Mouse (Mus musculus): ENCODE data around the gene Pde10a. TPM values are rescaled to one million over a fixed set of nuclear protein-coding genes. Genes with fewer than 3 reads are reported as not detected.

Pde10a gene
- polyA plus RNA-seq, 1 experiment from 2014 or later: 1.4 TPM

GRCm38 (mm10) chr17:8499564-8500117 is 25.5 kb upstream of the Pde10a start:
- no peaks in the 10 kb centered on the region for H3K4me1 ChIP-seq (replicated peaks)
- H3K9me3 ChIP-seq (replicated peaks): no peaks in the 10 kb centered on the region
- no peak for ATAC-seq (replicated peaks; ENCODE audit: insufficient number of reproducible peaks, insufficient read depth, low FRiP score, low read depth)
- H3K4me3 ChIP-seq: no peak overlapping the region
- H3K4me2 ChIP-seq: no peak overlapping the region
- H3K27me3 ChIP-seq: peaks cover 10% of the 10 kb centered on the region; the same call in 1 of the 2 replicates
- no peak overlapping the region for H3K9ac ChIP-seq
- H3K36me3 ChIP-seq: no peaks in the 10 kb centered on the region
- 60% methylated on average over 4 of the region's 4 CpGs for WGBS
- H3K27ac ChIP-seq: no peak overlapping the region

- no peak overlapping the region for H3K9ac ChIP-seq
- H3K4me3 ChIP-seq: no peak overlapping the region
- 80% methylated on average over 3 of the region's 3 CpGs for WGBS
- no peak overlapping the region for H3K27ac ChIP-seq
- no peaks in the 10 kb centered on the region for H3K9me3 ChIP-seq (replicated peaks)
- no peaks in the 10 kb centered on the region for H3K36me3 ChIP-seq
- ATAC-seq (replicated peaks; ENCODE audit: insufficient number of reproducible peaks, insufficient read depth, low FRiP score, low read depth): no peak
- H3K4me1 ChIP-seq (replicated peaks): peaks cover 29% of the 10 kb centered on the region
- H3K27me3 ChIP-seq: peaks cover 3% of the 10 kb centered on the region; the same call in 1 of the 2 replicates
- H3K4me2 ChIP-seq: no peak overlapping the region
Observed at GRCm38 (mm10) chr17:8504381-8504780, 20.8 kb upstream of the Pde10a start.

DNA sequence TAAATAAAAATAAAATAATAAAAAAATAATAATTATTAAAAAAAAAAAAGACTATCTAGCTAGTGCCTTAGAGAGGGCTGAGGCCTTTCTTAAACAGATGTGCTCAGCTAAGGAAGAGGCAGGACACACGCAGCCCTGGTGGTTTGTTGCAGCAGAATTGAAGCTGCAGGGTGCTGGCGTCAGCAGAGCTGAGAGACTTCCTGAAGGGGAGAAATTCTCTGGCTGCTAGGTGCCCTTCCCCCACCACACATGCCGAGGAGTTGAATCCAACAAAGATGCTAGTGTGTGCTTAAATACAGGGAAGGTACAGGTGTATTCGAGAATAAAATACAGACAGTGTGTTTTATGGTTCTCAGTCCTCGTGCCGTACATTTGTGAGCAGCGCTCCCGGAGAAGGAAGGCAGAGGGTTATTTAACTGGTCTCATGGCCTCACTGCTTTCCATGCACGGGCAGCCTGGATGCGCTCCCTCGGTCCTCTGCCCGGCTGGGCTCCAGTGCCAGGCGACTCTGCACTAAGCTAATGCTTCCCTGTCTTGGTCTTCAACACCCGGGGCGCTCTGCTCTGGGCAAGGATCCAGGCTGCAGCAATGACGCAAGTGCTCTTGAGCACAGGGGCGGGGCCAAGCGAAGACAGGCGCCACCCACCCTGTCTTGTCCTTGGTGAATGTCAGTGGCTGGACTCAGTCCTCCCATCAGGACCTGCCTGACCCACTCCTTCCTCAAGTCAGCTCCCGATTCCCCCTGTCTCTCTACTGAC is 19.3 kb upstream of the Pde10a start:
- Histone ChIP-seq H3K4me3 (peak overlapping the region; percentile 43), H3K9me3 (replicated peaks) (no peaks in the 10 kb centered on the region), H3K9ac (peak overlapping the region; percentile 18), H3K4me2 (peak overlapping the region; percentile 74), H3K36me3 (no peaks in the 10 kb centered on the region), H3K27ac (peak overlapping the region; percentile 67), H3K4me1 (replicated peaks) (peaks cover 29% of the 10 kb centered on the region), H3K27me3 (peaks cover 3% of the 10 kb centered on the region; the same call in 1 of the 2 replicates)
- WGBS: 3% methylated on average over 20 of the region's 20 CpGs
- ATAC-seq (replicated peaks; ENCODE audit: insufficient number of reproducible peaks, insufficient read depth, low FRiP score, low read depth): peak; percentile 83

DNA sequence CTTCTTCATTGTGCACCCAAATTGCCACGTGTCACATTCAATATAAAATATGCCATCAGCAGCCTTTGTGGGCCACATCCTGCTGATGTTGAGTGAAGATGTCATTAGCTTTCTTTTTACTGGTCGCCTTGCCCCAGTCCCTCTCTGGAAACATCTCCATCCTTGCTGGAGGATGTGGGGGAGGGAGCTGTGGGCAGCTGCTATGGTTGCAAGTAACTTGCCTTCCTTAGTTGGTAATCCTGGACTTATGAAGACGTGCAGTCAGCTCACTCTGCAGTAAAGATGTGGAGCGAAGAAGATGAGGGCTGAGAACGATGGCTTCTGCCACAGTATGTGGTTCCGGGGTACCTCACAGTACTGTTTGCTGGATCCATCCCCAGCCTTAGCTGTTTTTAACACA is 18.4 kb upstream of the Pde10a start:
- Histone ChIP-seq H3K9me3 (replicated peaks) (no peaks in the 10 kb centered on the region), H3K4me3 (no peak overlapping the region), H3K27ac (no peak overlapping the region), H3K36me3 (no peaks in the 10 kb centered on the region), H3K27me3 (peaks cover 3% of the 10 kb centered on the region; the same call in 1 of the 2 replicates), H3K4me2 (no peak overlapping the region), H3K4me1 (replicated peaks) (peaks cover 29% of the 10 kb centered on the region), H3K9ac (no peak overlapping the region)
- no peak for ATAC-seq (replicated peaks; ENCODE audit: insufficient number of reproducible peaks, insufficient read depth, low FRiP score, low read depth)
- WGBS: 67% methylated on average over 6 of the region's 6 CpGs

- peak overlapping the region; percentile 56 for H3K4me2 ChIP-seq
- no peak overlapping the region for H3K27ac ChIP-seq
- H3K36me3 ChIP-seq: no peaks in the 10 kb centered on the region
- ATAC-seq (replicated peaks; ENCODE audit: insufficient number of reproducible peaks, insufficient read depth, low FRiP score, low read depth): no peak
- H3K9ac ChIP-seq: no peak overlapping the region
- H3K9me3 ChIP-seq (replicated peaks): no peaks in the 10 kb centered on the region
- H3K4me1 ChIP-seq (replicated peaks): peaks cover 29% of the 10 kb centered on the region
- H3K4me3 ChIP-seq: no peak overlapping the region
- H3K27me3 ChIP-seq: no peaks in the 10 kb centered on the region
- 14% methylated on average over 3 of the region's 3 CpGs for WGBS
Observed at GRCm38 (mm10) chr17:8507654-8508053, 17.5 kb upstream of the Pde10a start.

DNA sequence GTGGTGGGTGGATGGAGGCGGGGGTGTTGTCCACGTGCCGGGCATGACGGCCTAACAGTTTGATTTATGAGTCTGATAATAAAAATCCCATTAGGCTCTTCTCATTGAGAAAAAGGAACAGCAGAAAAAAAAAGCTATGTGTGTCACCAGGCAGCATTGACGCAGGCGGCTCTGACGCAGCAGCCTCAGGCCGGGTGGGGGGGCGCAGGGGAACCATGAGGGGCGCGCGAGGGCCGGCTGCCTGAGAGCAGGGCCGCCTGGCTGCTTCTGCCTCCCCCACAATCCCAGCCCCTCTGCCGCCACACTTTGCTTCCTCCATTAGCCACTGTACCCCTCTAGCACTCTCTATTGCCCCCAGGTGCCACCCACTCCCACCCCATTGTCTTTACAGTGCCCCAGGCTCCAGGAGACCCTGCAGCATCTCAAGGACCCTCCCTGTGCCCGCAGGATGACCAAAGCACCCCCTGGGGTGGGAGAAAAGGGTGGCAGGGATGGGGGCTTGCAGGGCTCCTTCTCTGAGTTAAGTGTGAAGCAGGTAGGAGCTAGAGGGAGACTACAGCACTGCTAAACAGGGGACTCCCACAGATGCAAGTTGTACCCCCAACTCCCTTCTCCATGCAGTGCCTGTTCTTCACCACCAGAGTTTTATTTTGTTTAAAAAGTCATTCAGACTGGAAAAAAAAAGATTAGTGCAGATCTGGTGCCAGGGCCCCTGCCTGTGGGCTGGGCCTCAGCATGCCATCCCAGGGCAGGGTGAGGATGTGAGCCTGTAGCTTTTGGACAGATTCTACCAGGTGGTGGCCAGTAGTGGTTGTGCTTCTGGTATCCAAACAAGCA is 16.6 kb upstream of the Pde10a start:
- no peaks in the 10 kb centered on the region; the same call in 1 of the 2 replicates for H3K27me3 ChIP-seq
- no peaks in the 10 kb centered on the region for H3K9me3 ChIP-seq (replicated peaks)
- peak; percentile 81 for ATAC-seq (replicated peaks; ENCODE audit: insufficient number of reproducible peaks, insufficient read depth, low FRiP score, low read depth)
- no peaks in the 10 kb centered on the region for H3K36me3 ChIP-seq
- H3K4me2 ChIP-seq: peak overlapping the region; percentile 56
- H3K27ac ChIP-seq: peak overlapping the region; percentile 12; the same call in 1 of the 2 replicates
- peaks cover 31% of the 10 kb centered on the region for H3K4me1 ChIP-seq (replicated peaks)
- H3K4me3 ChIP-seq: peak overlapping the region; percentile 35
- peak overlapping the region; percentile 33; the same call in 1 of the 2 replicates for H3K9ac ChIP-seq
- WGBS: 2% methylated on average over 16 of the region's 16 CpGs

DNA sequence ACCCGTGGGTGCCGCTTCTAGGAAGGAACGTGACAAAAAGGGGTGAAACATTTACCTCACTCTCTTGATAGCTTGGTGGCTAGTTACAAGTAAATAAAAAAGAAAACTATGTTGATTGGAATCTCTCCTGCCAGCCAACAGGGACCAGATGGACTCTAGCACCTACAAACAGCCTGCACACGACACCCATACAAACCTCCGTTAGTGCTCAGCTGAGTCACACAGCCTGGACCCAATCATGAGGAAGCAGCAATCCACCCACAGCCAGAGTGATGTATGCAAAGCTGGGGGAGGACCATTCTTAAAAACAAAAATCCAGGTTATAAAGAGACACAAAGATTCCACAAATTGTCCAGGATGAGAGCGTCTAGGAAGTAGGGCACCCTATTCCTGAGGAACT is 9.2 kb upstream of the Pde10a start:
- Histone ChIP-seq H3K27me3 (peaks cover 23% of the 10 kb centered on the region), H3K4me2 (no peak overlapping the region), H3K9me3 (replicated peaks) (no peaks in the 10 kb centered on the region), H3K4me3 (no peak overlapping the region), H3K9ac (no peak overlapping the region), H3K4me1 (replicated peaks) (0 out of 2 replicates have a peak, but pooled peaks cover 4% of the 10 kb centered on the region), H3K36me3 (no peaks in the 10 kb centered on the region), H3K27ac (no peak overlapping the region)
- no peak for ATAC-seq (replicated peaks; ENCODE audit: insufficient number of reproducible peaks, insufficient read depth, low FRiP score, low read depth)
- 77% methylated on average over 6 of the region's 6 CpGs for WGBS

- no peak for ATAC-seq (replicated peaks; ENCODE audit: insufficient number of reproducible peaks, insufficient read depth, low FRiP score, low read depth)
- no peak overlapping the region for H3K27ac ChIP-seq
- H3K9ac ChIP-seq: peak overlapping the region; percentile 55
- H3K9me3 ChIP-seq (replicated peaks): no peaks in the 10 kb centered on the region
- WGBS: 19% methylated on average over 3 of the region's 3 CpGs
- peaks cover 24% of the 10 kb centered on the region for H3K4me1 ChIP-seq (replicated peaks)
- H3K4me2 ChIP-seq: peak overlapping the region; percentile 97
- no peaks in the 10 kb centered on the region for H3K36me3 ChIP-seq
- H3K27me3 ChIP-seq: peaks cover 64% of the 10 kb centered on the region
- peak overlapping the region; percentile 59 for H3K4me3 ChIP-seq
Observed at GRCm38 (mm10) chr17:8523986-8524385, 1.2 kb upstream of the Pde10a start.

- H3K27ac ChIP-seq: no peak overlapping the region
- H3K9me3 ChIP-seq (replicated peaks): no peaks in the 10 kb centered on the region
- H3K36me3 ChIP-seq: no peaks in the 10 kb centered on the region
- WGBS: 1% methylated on average over 41 of the region's 45 CpGs
- H3K4me2 ChIP-seq: peak overlapping the region; percentile 97
- ATAC-seq (replicated peaks; ENCODE audit: insufficient number of reproducible peaks, insufficient read depth, low FRiP score, low read depth): peak; percentile 84
- H3K9ac ChIP-seq: peak overlapping the region; percentile 55
- peaks cover 64% of the 10 kb centered on the region for H3K27me3 ChIP-seq
- H3K4me3 ChIP-seq: peak overlapping the region; percentile 59
- H3K4me1 ChIP-seq (replicated peaks): peaks cover 24% of the 10 kb centered on the region
Observed at GRCm38 (mm10) chr17:8524387-8525165, 596 bp upstream of the Pde10a start.

DNA sequence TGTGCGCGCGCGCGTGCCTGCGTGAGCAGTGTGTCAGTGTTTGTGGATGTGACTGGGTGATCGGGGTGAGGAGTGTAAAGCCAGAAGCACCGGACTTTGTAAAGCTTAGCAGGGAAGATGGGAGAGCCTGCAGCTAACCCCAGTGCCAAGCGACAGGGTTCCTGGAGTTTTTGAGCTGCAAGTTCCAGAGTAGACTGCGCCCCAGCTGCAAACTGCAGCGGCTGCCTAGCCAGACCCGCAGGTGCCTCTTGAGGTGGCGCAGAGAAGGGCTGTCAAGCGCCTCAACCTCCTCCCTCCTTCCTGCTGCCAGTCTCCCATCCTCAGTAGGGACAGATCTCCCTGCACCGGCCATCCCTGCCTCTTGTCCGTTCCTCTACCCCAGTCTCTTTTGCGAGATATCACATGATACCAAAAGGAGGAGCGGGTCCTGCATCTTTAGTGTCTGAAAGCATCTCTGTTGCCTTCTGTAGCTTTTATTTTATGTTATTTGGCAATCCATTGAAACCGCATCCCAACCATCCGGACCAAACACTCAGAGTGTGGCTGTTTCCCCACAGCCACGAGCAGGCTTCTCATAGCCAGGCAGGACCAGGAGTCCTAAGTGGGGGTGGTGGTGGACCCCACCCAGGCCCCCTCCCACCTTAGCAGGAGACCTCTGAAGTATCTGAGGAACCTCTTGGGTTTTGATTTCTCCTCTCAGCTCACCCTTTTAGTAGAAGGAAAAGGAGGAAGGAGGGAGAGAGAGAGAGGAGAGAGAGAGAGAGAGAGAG is 984 bp downstream of the Pde10a start:
- H3K4me1 ChIP-seq (replicated peaks): peaks cover 24% of the 10 kb centered on the region
- peak overlapping the region; percentile 97 for H3K4me2 ChIP-seq
- H3K36me3 ChIP-seq: no peaks in the 10 kb centered on the region
- 0 out of 2 replicates have a peak overlapping the region, but pooled peaks have one; percentile 55 for H3K9ac ChIP-seq
- no peak for ATAC-seq (replicated peaks; ENCODE audit: insufficient number of reproducible peaks, insufficient read depth, low FRiP score, low read depth)
- WGBS: 6% methylated on average over 21 of the region's 21 CpGs
- no peaks in the 10 kb centered on the region for H3K9me3 ChIP-seq (replicated peaks)
- H3K4me3 ChIP-seq: peak overlapping the region; percentile 59
- H3K27ac ChIP-seq: no peak overlapping the region
- peaks cover 55% of the 10 kb centered on the region for H3K27me3 ChIP-seq
